Mouse (Mus musculus) embryonic facial prominence, embryonic 14.5 days (tissue): ENCODE measurements around the gene Ptprq. TPM values are rescaled to one million over a fixed set of nuclear protein-coding genes. Genes with fewer than 3 reads are reported as not detected.

ENCODE experiments used
- ATAC-seq: fragments of 200-750 bp; cut with Nextera tagmentation; 2 replicates; pipeline ENCODE4 v1.8.0; 2017; ENCODE audit warnings: low read depth, moderate number of reproducible peaks, moderate TSS enrichment
- DNase-seq: peaks from one replicate; pipeline ENCODE4 v3.0.0-alpha.2; 2015; ENCODE audit warnings: low spot score
- H3K27ac ChIP-seq: fragments of 300-500 bp; sonication (generic); replicated peaks from 2 replicates; pipeline ENCODE4 v1.5.1; 2014; ENCODE audit warnings: low read depth, mild to moderate bottlenecking, low read length, moderate library complexity
- H3K27me3 ChIP-seq: fragments of 300-500 bp; sonication (generic); replicated peaks from 2 replicates; pipeline ENCODE4 v1.6.1; 2014; ENCODE audit warnings: low read length; ENCODE audit not compliant: control insufficient read depth, insufficient read depth
- H3K36me3 ChIP-seq: fragments of 300-500 bp; sonication (generic); 2 replicates; pipeline ENCODE4 v1.6.1; 2014; ENCODE audit warnings: low read length, mixed read lengths; ENCODE audit not compliant: control insufficient read depth, insufficient read depth
- H3K4me1 ChIP-seq: fragments of 300-500 bp; sonication (generic); 2 replicates; pipeline ENCODE4 v1.6.1; 2014; ENCODE audit warnings: antibody characterized with exemption, low read length; ENCODE audit not compliant: control insufficient read depth, insufficient read depth
- H3K4me2 ChIP-seq: fragments of 300-500 bp; sonication (generic); 2 replicates; pipeline ENCODE4 v1.6.1; 2014; ENCODE audit warnings: low read depth, mild to moderate bottlenecking, low read length, moderate library complexity, mixed read lengths
- H3K4me3 ChIP-seq: fragments of 300-500 bp; sonication (generic); 2 replicates; pipeline ENCODE4 v1.5.1; 2014; ENCODE audit warnings: low read depth, mild to moderate bottlenecking, low read length
- H3K9ac ChIP-seq: fragments of 300-500 bp; sonication (generic); 2 replicates; pipeline ENCODE4 v1.6.1; 2014; ENCODE audit warnings: low read depth, mild to moderate bottlenecking, low read length, moderate library complexity, mixed read lengths
- H3K9me3 ChIP-seq: fragments of 300-500 bp; sonication (generic); 2 replicates; pipeline ENCODE4 v1.6.1; 2016; ENCODE audit warnings: low read length; ENCODE audit not compliant: control insufficient read depth
- WGBS: fragments of 180-500 bp; shearing (Covaris S2); extraction: QIAGEN DNeasy Blood & Tissue Kit; methylation state at CpG from one replicate; pipeline ENCODE4 v1.1.7; 2014; 5-methylcytosine and 5-hydroxymethylcytosine counted together
- polyA plus RNA-seq: library from polyadenylated mRNA; unstranded; fragments of >200 nt; fragmentation: Nextera tagmentation; extraction: Ambion mirVana; gene quantifications from 2 replicates; pipeline ENCODE4 v1.2.1, GENCODE M21; 2014

Ptprq gene
- 0.39 and 0.47 TPM in 2 replicates for polyA plus RNA-seq

DNA sequence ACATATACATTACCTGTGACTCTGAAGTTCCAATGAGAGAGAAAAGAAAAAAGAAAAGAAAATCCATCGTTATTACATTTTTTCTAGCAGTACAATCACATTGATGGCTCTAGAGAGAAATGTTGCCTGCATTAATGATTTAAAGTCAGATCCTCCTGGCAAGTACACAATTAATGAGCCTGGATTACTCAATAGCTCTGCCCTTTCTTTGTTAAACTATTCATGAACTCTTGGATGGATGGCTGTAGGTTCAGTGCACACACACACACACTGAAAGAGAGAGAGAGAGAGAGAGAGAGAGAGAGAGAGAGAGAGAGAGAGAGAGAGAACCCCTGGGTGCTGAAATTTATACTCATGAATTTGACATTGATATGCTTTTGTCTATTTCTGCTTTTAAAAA is at the start of gene Ptprq:
Gene Ptprq, minus strand, starts transcription at position 246 of the 400 bp plus-strand sequence.
- no peaks in the 10 kb centered on the region for H3K36me3 ChIP-seq
- no peak for ATAC-seq
- H3K27me3 ChIP-seq, result no peaks in the 10 kb centered on the region
- no peaks in the 10 kb centered on the region for H3K9me3 ChIP-seq
- no peak for DNase-seq
- H3K4me2 ChIP-seq, result no peak within 1 kb of the TSS
- 82% methylated on average over 1 of the region's 1 CpGs for WGBS
- no peaks in the 10 kb centered on the region for H3K4me1 ChIP-seq
- H3K4me3 ChIP-seq, result no peak within 1 kb of the TSS
- no peak within 1 kb of the TSS for H3K27ac ChIP-seq
- no peak within 1 kb of the TSS for H3K9ac ChIP-seq

DNA sequence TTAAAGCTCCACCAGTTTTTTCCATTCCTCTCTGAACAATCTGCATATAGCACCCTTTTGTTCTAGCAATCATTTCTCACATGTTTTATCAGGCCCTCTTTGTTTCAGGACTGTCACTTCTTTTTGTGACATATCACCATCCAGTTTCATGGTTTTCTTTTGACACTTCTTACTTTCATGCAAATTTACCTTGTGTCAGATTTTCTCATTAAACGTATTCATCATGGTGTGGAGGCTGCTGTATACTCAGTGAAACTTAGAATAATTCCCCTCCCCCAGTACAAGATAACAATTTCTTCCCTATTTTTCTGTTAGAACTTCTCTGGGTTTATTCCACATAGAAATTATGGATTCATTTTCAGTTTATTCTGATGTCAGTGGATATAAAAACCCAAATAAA is 39.8 kb upstream of the Ptprq start:
- no peak overlapping the region for H3K4me3 ChIP-seq
- no peak for ATAC-seq
- H3K36me3 ChIP-seq, result no peaks in the 10 kb centered on the region
- no peaks in the 10 kb centered on the region for H3K4me1 ChIP-seq
- WGBS, result 81% methylated on average over 1 of the region's 1 CpGs
- no peak overlapping the region for H3K27ac ChIP-seq
- H3K9ac ChIP-seq, result no peak overlapping the region
- no peak overlapping the region for H3K4me2 ChIP-seq
- H3K27me3 ChIP-seq, result no peaks in the 10 kb centered on the region
- no peaks in the 10 kb centered on the region for H3K9me3 ChIP-seq
- no peak for DNase-seq

DNA sequence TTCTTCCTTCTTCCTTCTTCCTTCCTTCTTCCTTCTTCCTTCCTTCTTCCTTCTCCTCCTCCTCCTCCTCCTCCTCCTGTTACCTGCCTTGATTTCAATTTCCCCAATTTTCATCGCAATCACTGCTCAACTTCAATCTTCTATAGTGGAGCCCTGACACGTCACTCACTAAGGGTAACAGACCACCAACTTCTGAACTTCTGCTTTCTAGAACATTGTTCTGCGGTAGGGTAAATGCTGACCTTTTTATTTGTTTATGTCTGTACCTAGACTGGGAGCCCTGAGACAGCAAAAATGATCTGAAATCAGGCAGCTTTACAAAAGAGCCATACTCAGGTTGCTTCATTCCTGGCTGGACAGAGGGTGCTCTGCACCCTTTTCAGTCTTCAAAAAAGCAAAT is 33.6 kb upstream of the Ptprq start:
- H3K27me3 ChIP-seq, result no peaks in the 10 kb centered on the region
- ATAC-seq, result no peak
- no peak overlapping the region for H3K4me2 ChIP-seq
- no peak overlapping the region for H3K9ac ChIP-seq
- H3K9me3 ChIP-seq, result no peaks in the 10 kb centered on the region
- no peaks in the 10 kb centered on the region for H3K4me1 ChIP-seq
- H3K27ac ChIP-seq, result no peak overlapping the region
- 86% methylated on average over 3 of the region's 3 CpGs for WGBS
- no peaks in the 10 kb centered on the region for H3K36me3 ChIP-seq
- no peak overlapping the region for H3K4me3 ChIP-seq
- DNase-seq, result no peak

DNA sequence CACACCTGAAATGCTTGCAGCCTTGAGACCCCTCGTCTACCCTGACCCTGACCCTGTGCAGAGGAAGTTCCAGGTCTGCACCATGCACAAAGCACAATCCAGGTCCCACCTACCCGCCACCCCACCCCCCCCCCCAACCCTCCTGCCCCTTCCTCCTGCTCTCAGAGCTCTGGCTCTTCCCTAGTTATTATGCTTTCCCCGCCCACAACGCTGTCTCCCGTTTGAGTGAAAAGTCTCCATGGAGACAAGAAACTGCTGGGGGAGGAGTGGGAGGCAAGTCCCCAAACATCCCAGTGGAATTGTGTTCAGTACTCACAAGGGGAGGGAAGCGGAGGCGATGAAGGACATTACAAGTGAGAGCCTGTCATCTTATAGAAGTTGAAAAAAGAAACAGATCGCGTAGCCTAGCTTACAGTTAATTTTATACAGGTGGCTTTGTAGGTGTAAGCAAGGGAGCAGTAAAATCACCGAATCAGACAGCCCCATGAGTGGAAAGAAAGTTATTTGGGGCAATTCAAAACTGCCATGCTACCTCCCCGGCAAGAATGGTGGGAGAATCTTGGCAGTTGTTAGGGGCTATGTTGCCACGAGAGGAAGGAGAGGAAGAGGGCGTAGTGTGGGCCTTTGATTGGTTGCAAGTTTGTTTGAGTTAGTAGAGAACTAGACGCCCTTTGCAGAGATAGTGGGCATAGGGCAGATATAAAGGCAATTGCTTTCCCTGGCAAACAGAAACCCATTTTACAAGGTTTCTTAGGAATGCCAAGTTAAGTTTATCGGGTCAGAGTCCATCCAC is 32.7 kb upstream of the Ptprq start:
- WGBS, result 24% methylated on average over 14 of the region's 15 CpGs
- no peaks in the 10 kb centered on the region for H3K27me3 ChIP-seq
- H3K4me3 ChIP-seq, result no peak overlapping the region
- peak; percentile 72 for ATAC-seq
- H3K27ac ChIP-seq, result no peak overlapping the region
- H3K9me3 ChIP-seq, result no peaks in the 10 kb centered on the region
- no peaks in the 10 kb centered on the region for H3K36me3 ChIP-seq
- H3K4me1 ChIP-seq, result no peaks in the 10 kb centered on the region
- DNase-seq, result peak; percentile 74
- H3K9ac ChIP-seq, result no peak overlapping the region
- peak overlapping the region; percentile 42 for H3K4me2 ChIP-seq

DNA sequence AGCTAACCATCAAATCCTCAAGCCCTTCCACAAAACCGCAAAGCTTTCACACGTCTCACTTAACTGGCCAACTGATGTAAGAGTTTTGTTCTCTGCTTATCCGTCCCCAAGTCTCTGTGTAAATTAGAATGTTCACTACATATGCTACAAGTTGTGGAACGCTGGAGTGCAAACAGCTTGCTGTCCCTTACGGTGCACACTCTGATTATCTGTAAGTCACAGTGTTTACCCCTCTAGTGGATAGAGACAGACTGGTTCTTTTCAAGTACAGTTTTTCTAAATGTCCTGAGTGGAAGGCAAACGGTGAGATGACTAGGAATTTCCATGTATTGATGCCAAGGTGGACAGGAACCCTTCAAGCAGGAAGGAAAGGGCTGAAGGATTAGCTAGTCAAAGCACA is 32.1 kb upstream of the Ptprq start:
- WGBS, result 30% methylated on average over 6 of the region's 6 CpGs
- Histone ChIP-seq H3K4me1 (no peaks in the 10 kb centered on the region), H3K4me3 (no peak overlapping the region), H3K36me3 (no peaks in the 10 kb centered on the region), H3K4me2 (peak overlapping the region; percentile 42; the same call in 1 of the 2 replicates), H3K27ac (no peak overlapping the region), H3K27me3 (no peaks in the 10 kb centered on the region), H3K9me3 (no peaks in the 10 kb centered on the region), H3K9ac (no peak overlapping the region)
- DNase-seq, result peak; percentile 6
- ATAC-seq, result 0 out of 2 replicates have a peak, but pooled peaks have one; percentile 26

DNA sequence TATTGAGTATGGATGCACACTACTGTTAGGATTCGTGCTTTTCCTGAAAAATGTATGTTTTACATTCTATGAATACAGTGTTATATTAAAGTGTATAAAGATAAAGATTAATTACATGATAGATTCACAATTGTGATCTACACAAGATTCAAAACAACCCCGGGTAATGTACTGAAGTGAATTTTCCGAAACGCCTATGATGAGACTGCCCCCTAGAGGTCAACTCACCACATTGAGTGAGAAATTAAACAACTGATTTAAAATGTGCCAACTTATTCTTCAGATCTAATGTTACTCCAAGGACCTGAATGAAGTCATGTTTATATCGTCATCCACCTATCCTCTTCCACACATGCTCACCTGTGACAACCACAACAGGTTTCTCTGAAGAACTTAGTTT is 27.7 kb upstream of the Ptprq start:
- no peak overlapping the region for H3K9ac ChIP-seq
- H3K4me3 ChIP-seq, result no peak overlapping the region
- no peaks in the 10 kb centered on the region for H3K9me3 ChIP-seq
- ATAC-seq, result no peak
- no peak overlapping the region for H3K27ac ChIP-seq
- H3K27me3 ChIP-seq, result no peaks in the 10 kb centered on the region
- H3K4me2 ChIP-seq, result no peak overlapping the region
- peak; percentile 48 for DNase-seq
- no peaks in the 10 kb centered on the region for H3K4me1 ChIP-seq
- WGBS, result 22% methylated on average over 5 of the region's 5 CpGs
- H3K36me3 ChIP-seq, result no peaks in the 10 kb centered on the region

DNA sequence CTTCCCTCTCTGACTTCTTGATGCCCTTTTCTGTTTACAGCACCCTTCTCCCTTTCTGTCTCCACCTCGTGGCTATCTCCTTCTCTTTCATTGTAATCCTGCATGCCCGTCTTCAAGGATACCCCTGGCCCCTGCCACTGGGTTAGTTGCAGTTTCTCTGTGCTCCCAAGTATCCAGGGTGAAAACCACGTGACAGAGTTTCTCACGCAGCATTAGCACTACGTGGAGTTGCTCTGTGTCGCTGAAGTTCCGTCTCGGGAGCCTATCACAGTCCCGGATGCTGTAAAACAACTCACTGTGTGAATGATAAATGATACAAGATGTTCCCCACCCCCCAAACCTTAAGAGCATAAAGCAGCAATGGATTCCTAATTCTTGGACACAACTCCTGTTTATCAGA is 26.9 kb upstream of the Ptprq start:
- no peaks in the 10 kb centered on the region for H3K4me1 ChIP-seq
- H3K27me3 ChIP-seq, result no peaks in the 10 kb centered on the region
- no peaks in the 10 kb centered on the region for H3K36me3 ChIP-seq
- no peak overlapping the region for H3K9ac ChIP-seq
- H3K4me3 ChIP-seq, result no peak overlapping the region
- 8% methylated on average over 9 of the region's 9 CpGs for WGBS
- H3K27ac ChIP-seq, result no peak overlapping the region
- peak overlapping the region; percentile 47 for H3K4me2 ChIP-seq
- no peaks in the 10 kb centered on the region for H3K9me3 ChIP-seq
- ATAC-seq (no peak), DNase-seq (peak; percentile 6)

DNA sequence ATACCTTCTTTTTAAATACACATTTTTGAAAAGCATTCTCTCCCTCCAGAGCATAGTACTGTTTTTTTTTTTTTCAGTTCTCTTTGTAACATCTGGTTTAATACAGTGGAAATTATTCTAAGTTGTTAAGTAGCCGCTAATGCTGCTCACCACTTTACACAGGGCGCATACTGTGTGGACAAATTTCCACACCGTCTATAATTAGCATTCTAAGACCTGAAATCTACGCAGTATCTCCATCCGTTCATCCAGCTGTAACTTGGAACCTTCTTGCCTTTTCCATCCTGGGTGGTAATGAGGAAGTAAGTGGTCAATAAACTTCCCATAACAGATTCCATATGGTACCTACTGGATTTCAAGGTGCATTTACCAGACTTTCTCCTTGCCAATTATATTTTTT is 20.0 kb upstream of the Ptprq start:
- WGBS, result 56% methylated on average over 5 of the region's 5 CpGs
- Histone ChIP-seq H3K4me2 (no peak overlapping the region), H3K36me3 (no peaks in the 10 kb centered on the region), H3K27ac (no peak overlapping the region), H3K27me3 (no peaks in the 10 kb centered on the region), H3K9ac (no peak overlapping the region), H3K4me3 (no peak overlapping the region), H3K4me1 (no peaks in the 10 kb centered on the region), H3K9me3 (no peaks in the 10 kb centered on the region)
- ATAC-seq (no peak), DNase-seq (no peak)

DNA sequence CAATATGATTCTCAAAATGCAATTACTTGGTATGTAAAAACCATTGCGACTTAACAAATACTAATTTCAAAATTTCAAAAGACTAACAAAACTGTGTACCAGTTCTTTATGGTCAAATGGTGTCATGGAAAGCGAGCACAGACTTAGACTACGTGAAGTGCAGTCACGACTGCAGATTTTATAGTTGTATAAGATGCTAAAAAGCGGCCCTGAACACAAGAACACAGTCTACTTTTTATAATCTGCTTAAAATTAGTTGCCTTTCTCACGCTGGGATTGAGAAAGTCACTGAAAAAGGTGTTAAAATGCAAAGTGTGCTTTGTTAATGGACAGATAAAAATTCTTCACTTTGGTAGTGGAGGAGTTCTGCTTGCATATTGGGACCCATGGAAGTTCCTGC is 17.9 kb upstream of the Ptprq start:
- Histone ChIP-seq H3K27ac (no peak overlapping the region), H3K27me3 (no peaks in the 10 kb centered on the region), H3K9me3 (no peaks in the 10 kb centered on the region), H3K4me2 (no peak overlapping the region), H3K36me3 (no peaks in the 10 kb centered on the region), H3K4me3 (no peak overlapping the region), H3K4me1 (no peaks in the 10 kb centered on the region), H3K9ac (no peak overlapping the region)
- WGBS, result 84% methylated on average over 6 of the region's 6 CpGs
- no peak for DNase-seq
- ATAC-seq, result no peak
